Mouse (Mus musculus): ENCODE data around the gene Ovol2. TPM values are rescaled to one million over a fixed set of nuclear protein-coding genes. Genes with fewer than 3 reads are reported as not detected.

Ovol2 gene
- total and polyA plus RNA-seq, 2 experiments from 2014 or later, result not detected

GRCm38 (mm10) chr2:144267731-144268015, 64.3 kb downstream of the Ovol2 start:
- 18% methylated on average over 1 of the region's 1 CpGs for WGBS
- H3K36me3 ChIP-seq (replicated peaks; ENCODE audit: control insufficient read depth, insufficient read depth, low read length), result no peaks in the 10 kb centered on the region; the same call in 1 of the 2 replicates

GRCm38 (mm10) chr2:144267004-144267730, 64.8 kb downstream of the Ovol2 start:
- DNase-seq (ENCODE audit: low spot score), result no peak
- 0 out of 2 replicates have a peak overlapping the region, but pooled peaks have one; percentile 51 for H3K27ac ChIP-seq (ENCODE audit: low read depth)
- H3K4me2 ChIP-seq (ENCODE audit: low read depth, low read length), result peak overlapping the region; percentile 84; the same call in 1 of the 2 replicates
- TF ChIP-seq CTCF (IDR thresholded peaks at IDR 0.05; ENCODE audit: low read depth) (no peak), EP300 (IDR thresholded peaks at IDR 0.05; ENCODE audit: low read depth) (no peak)
- WGBS, result 51% methylated on average over 5 of the region's 5 CpGs
- ATAC-seq (ENCODE audit: insufficient read depth, low read depth), result no peak
- H3K4me3 ChIP-seq (ENCODE audit: low read depth, low read length), result no peak overlapping the region
- peaks cover 33% of the 10 kb centered on the region for H3K4me1 ChIP-seq (ENCODE audit: control insufficient read depth, insufficient read depth)
- H3K9ac ChIP-seq (replicated peaks; ENCODE audit: low read depth, low read length), result no peak overlapping the region
- no peaks in the 10 kb centered on the region for H3K36me3 ChIP-seq (replicated peaks; ENCODE audit: control insufficient read depth, insufficient read depth, low read length)
- no peaks in the 10 kb centered on the region for H3K27me3 ChIP-seq (ENCODE audit: control insufficient read depth, insufficient read depth, low read length)
- no peaks in the 10 kb centered on the region for H3K9me3 ChIP-seq (replicated peaks; ENCODE audit: control insufficient read depth, low read length)

More at GRCm38 (mm10) chr2:144267731-144268015, 64.3 kb downstream of the Ovol2 start:
- ATAC-seq (ENCODE audit: insufficient read depth, low read depth), result no peak
- H3K4me1 ChIP-seq (ENCODE audit: control insufficient read depth, insufficient read depth), result peaks cover 33% of the 10 kb centered on the region
- H3K9me3 ChIP-seq (replicated peaks; ENCODE audit: control insufficient read depth, low read length), result no peaks in the 10 kb centered on the region
- DNase-seq (ENCODE audit: low spot score), result no peak
- H3K27me3 ChIP-seq (ENCODE audit: control insufficient read depth, insufficient read depth, low read length), result no peaks in the 10 kb centered on the region
- TF ChIP-seq EP300 (IDR thresholded peaks at IDR 0.05; ENCODE audit: low read depth) (no peak), CTCF (IDR thresholded peaks at IDR 0.05; ENCODE audit: low read depth) (no peak)
- no peak overlapping the region for H3K4me3 ChIP-seq (ENCODE audit: low read depth, low read length)
- H3K4me2 ChIP-seq (ENCODE audit: low read depth, low read length), result peak overlapping the region; percentile 84
- peak overlapping the region; percentile 51; the same call in 1 of the 2 replicates for H3K27ac ChIP-seq (ENCODE audit: low read depth)
- H3K9ac ChIP-seq (replicated peaks; ENCODE audit: low read depth, low read length), result peak overlapping the region; percentile 27; the same call in 1 of the 2 replicates

- Histone ChIP-seq H3K36me3 (replicated peaks; ENCODE audit: control insufficient read depth, insufficient read depth, low read length) (peaks cover 6% of the 10 kb centered on the region; the same call in 1 of the 2 replicates), H3K9me3 (replicated peaks; ENCODE audit: control insufficient read depth, low read length) (no peaks in the 10 kb centered on the region), H3K27ac (ENCODE audit: low read depth) (no peak overlapping the region), H3K4me2 (ENCODE audit: low read depth, low read length) (no peak overlapping the region), H3K9ac (replicated peaks; ENCODE audit: low read depth, low read length) (no peak overlapping the region), H3K4me1 (ENCODE audit: control insufficient read depth, insufficient read depth) (peaks cover 30% of the 10 kb centered on the region), H3K4me3 (ENCODE audit: low read depth, low read length) (no peak overlapping the region), H3K27me3 (ENCODE audit: control insufficient read depth, insufficient read depth, low read length) (no peaks in the 10 kb centered on the region)
- DNase-seq (ENCODE audit: low spot score) (no peak), ATAC-seq (ENCODE audit: insufficient read depth, low read depth) (no peak)
- WGBS, result 27% methylated on average over 4 of the region's 4 CpGs
- no peak for TF ChIP-seq CTCF (IDR thresholded peaks at IDR 0.05; ENCODE audit: low read depth)
- no peak for TF ChIP-seq EP300 (IDR thresholded peaks at IDR 0.05; ENCODE audit: low read depth)
These were observed 65.8 kb downstream of the Ovol2 start for GRCm38 (mm10) chr2:144265916-144266683.

- DNase-seq (ENCODE audit: low spot score), result no peak
- H3K4me1 ChIP-seq (ENCODE audit: control insufficient read depth, insufficient read depth), result peaks cover 29% of the 10 kb centered on the region
These were observed 66.8 kb downstream of the Ovol2 start for GRCm38 (mm10) chr2:144265120-144265488.

GRCm38 (mm10) chr2:144264398-144265119, 67.4 kb downstream of the Ovol2 start:
- 0 out of 2 replicates have a peak overlapping the region, but pooled peaks have one; percentile 15 for H3K27ac ChIP-seq (ENCODE audit: low read depth)
- ATAC-seq (ENCODE audit: insufficient read depth, low read depth), result no peak

More at GRCm38 (mm10) chr2:144265120-144265488, 66.8 kb downstream of the Ovol2 start:
- 65% methylated on average over 3 of the region's 3 CpGs for WGBS
- Histone ChIP-seq H3K27ac (ENCODE audit: low read depth) (0 out of 2 replicates have a peak overlapping the region, but pooled peaks have one; percentile 15), H3K4me2 (ENCODE audit: low read depth, low read length) (no peak overlapping the region), H3K27me3 (ENCODE audit: control insufficient read depth, insufficient read depth, low read length) (no peaks in the 10 kb centered on the region), H3K9ac (replicated peaks; ENCODE audit: low read depth, low read length) (no peak overlapping the region), H3K9me3 (replicated peaks; ENCODE audit: control insufficient read depth, low read length) (no peaks in the 10 kb centered on the region), H3K36me3 (replicated peaks; ENCODE audit: control insufficient read depth, insufficient read depth, low read length) (peaks cover 13% of the 10 kb centered on the region; the same call in 1 of the 2 replicates), H3K4me3 (ENCODE audit: low read depth, low read length) (no peak overlapping the region)
- TF ChIP-seq EP300 (IDR thresholded peaks at IDR 0.05; ENCODE audit: low read depth), result no peak
- TF ChIP-seq CTCF (IDR thresholded peaks at IDR 0.05; ENCODE audit: low read depth), result no peak
- no peak for ATAC-seq (ENCODE audit: insufficient read depth, low read depth)

More at GRCm38 (mm10) chr2:144264398-144265119, 67.4 kb downstream of the Ovol2 start:
- 53% methylated on average over 5 of the region's 5 CpGs for whole genome bisulfite sequencing
- H3K4me1 ChIP-seq (ENCODE audit: control insufficient read depth, insufficient read depth), result peaks cover 28% of the 10 kb centered on the region
- no peak for TF ChIP-seq EP300 (IDR thresholded peaks at IDR 0.05; ENCODE audit: low read depth)
- no peak for TF ChIP-seq CTCF (IDR thresholded peaks at IDR 0.05; ENCODE audit: low read depth)
- no peaks in the 10 kb centered on the region for H3K27me3 ChIP-seq (ENCODE audit: control insufficient read depth, insufficient read depth, low read length)
- H3K4me3 ChIP-seq (ENCODE audit: low read depth, low read length), result no peak overlapping the region
- H3K9me3 ChIP-seq (replicated peaks; ENCODE audit: control insufficient read depth, low read length), result no peaks in the 10 kb centered on the region
- no peak for DNase-seq (ENCODE audit: low spot score)
- H3K9ac ChIP-seq (replicated peaks; ENCODE audit: low read depth, low read length), result no peak overlapping the region
- peaks cover 18% of the 10 kb centered on the region for H3K36me3 ChIP-seq (replicated peaks; ENCODE audit: control insufficient read depth, insufficient read depth, low read length)
- no peak overlapping the region for H3K4me2 ChIP-seq (ENCODE audit: low read depth, low read length)
